Mouse (Mus musculus): ENCODE data around the gene Olfr815.
"Not testable (repeated sequence)": the region's sequence is repeated elsewhere in the genome, so short reads cannot be mapped to it uniquely, and the experiment has no call there.

GRCm38 (mm10) chr10:129885496-129885895 lies 20.2 kb downstream of the Olfr815 start:
- not testable (repeated sequence) for TF ChIP-seq CTCF (IDR thresholded peaks at IDR 0.05; ENCODE audit: control insufficient read depth, insufficient read depth, low read length); POLR2A (IDR thresholded peaks at IDR 0.05; ENCODE audit: borderline replicate concordance, control insufficient read depth, low read depth, low read length)
